Mouse (Mus musculus) E14TG2a.4 (cell line): ENCODE data around the gene Xk.
A peak's percentile ranks its signal among the peaks of the same experiment; 100 is the strongest.
"Not testable (repeated sequence)": the region's sequence is repeated elsewhere in the genome, so short reads cannot be mapped to it uniquely, and the experiment has no call there.

ENCODE experiments used
- H3K27me3 ChIP-seq: 2 replicates; pipeline ENCODE4 v1.6.1; 2014; ENCODE audit warnings: low read length, control low read depth; ENCODE audit not compliant: insufficient read depth
- H3K36me3 ChIP-seq: 2 replicates; pipeline ENCODE4 v1.6.1; 2014; ENCODE audit warnings: low read length, control low read depth; ENCODE audit not compliant: insufficient read depth
- H3K4me1 ChIP-seq: replicated peaks from 2 replicates; pipeline ENCODE4 v1.6.1; 2014; ENCODE audit warnings: low read depth, low read length, control low read depth
- H3K4me3 ChIP-seq: replicated peaks from 2 replicates; pipeline ENCODE4 v1.5.1; 2014; ENCODE audit warnings: mild to moderate bottlenecking, low read length
- H3K9me3 ChIP-seq: 2 replicates; pipeline ENCODE4 v1.6.1; 2014; ENCODE audit warnings: low read length, control low read depth
- CTCF ChIP-seq: conservative IDR thresholded peaks from 2 replicates; pipeline ENCODE4 v1.5.1; 2014; ENCODE audit warnings: low read length
- NANOG ChIP-seq: IDR thresholded peaks from 2 replicates; pipeline ENCODE4 v1.6.1; 2014; ENCODE audit warnings: borderline replicate concordance, low read length, mixed read lengths
- POU5F1 ChIP-seq: IDR thresholded peaks from 2 replicates; pipeline ENCODE4 v1.6.1; 2014; ENCODE audit warnings: low read length, borderline replicate concordance

The Xk gene

DNA sequence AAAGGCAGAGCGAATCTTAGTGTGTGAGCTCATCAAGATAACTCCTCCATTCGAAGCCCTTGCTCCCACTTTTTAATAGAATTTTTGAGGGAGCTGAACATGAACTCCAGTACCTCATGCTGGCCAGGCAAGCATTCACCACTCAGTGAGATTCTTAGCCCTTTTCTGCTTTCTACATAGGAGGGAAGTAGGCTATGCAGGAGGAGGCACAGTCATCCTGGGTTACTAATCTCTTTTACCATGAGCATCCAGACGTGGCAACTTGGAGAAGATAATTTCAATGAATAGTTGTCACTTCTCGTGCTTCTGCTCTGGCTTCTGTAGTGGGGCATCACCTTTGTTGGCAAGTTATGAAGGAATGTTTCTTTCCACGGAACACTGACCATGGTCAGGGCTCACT, 15.8 kb upstream of the Xk start, which contains the start of gene Gm14862:
Gene Gm14862, minus strand, starts transcription at position 134 of the 400 bp plus-strand sequence.
- peaks cover 12% of the 10 kb centered on the region for H3K4me1 ChIP-seq
- H3K36me3 ChIP-seq: no peaks in the 10 kb centered on the region
- no peaks in the 10 kb centered on the region for H3K27me3 ChIP-seq
- no peak for TF ChIP-seq NANOG
- no peak for TF ChIP-seq POU5F1
- no peak for TF ChIP-seq CTCF
- H3K9me3 ChIP-seq: no peaks in the 10 kb centered on the region
- no peak within 1 kb of the TSS for H3K4me3 ChIP-seq

DNA sequence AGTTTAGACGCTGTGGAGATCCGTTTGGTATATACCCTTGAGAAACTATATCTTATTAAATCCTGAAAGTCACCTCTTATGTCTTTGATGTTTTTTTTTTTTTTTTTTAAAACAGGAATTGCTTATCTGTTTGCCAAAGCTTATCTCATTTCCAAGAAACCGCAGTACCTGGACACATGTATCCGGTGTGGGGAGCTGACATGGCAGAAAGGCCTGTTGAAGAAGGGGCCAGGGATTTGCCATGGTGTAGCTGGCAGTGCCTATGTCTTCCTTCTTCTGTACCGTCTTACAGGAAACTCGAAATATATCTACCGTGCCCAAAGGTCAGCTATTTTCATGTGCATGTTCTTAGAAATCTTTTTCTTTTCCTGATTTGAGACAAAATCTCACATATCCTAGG, 14.7 kb upstream of the Xk start:
- H3K4me3 ChIP-seq: no peak overlapping the region
- H3K36me3 ChIP-seq: no peaks in the 10 kb centered on the region
- TF ChIP-seq CTCF: no peak
- TF ChIP-seq NANOG: no peak
- no peak for TF ChIP-seq POU5F1
- peaks cover 12% of the 10 kb centered on the region for H3K4me1 ChIP-seq
- no peaks in the 10 kb centered on the region for H3K27me3 ChIP-seq
- H3K9me3 ChIP-seq: no peaks in the 10 kb centered on the region

DNA sequence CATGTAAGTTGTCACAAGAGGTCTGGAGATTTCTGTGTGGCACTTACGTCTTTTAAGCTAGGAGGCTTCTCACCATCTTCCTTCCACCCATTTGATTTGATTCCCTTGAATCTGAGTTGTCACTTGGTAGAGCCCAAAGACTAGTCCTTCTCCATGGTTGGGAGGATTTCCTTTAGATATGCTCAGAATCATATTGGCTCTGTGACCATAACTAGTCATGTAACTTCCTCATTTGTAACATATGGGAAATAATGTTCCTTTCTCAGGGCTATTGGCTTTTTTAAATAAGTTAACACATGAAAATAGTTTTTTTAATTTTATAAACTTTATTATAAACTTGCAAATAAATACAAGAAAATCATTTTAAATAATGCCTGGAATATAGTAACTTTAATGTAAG, 13.3 kb upstream of the Xk start:
- Histone ChIP-seq H3K27me3 (no peaks in the 10 kb centered on the region), H3K9me3 (no peaks in the 10 kb centered on the region), H3K4me1 (peaks cover 12% of the 10 kb centered on the region), H3K4me3 (no peak overlapping the region), H3K36me3 (no peaks in the 10 kb centered on the region)
- TF ChIP-seq CTCF: no peak
- no peak for TF ChIP-seq NANOG

DNA sequence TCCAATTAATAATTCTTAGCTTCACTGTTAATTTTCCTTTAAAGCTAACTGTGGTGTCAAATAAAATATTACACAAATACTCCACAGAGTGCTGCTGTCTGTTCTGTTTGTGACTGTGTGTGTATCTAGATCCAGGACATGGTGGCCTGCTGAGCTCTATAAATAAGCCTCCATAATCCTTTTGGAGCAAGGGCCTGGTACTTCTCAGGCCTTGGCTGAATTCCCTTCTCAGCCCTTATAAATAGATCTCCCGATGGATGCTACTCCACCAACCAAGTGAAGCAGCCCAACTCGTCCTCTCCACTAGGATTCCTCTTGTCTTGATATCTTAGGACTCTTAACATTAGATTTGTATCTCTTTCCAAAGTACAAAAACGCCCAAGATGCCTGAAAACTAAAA, 1.4 kb upstream of the Xk start:
- Histone ChIP-seq H3K9me3 (no peaks in the 10 kb centered on the region), H3K36me3 (no peaks in the 10 kb centered on the region), H3K4me3 (no peak overlapping the region), H3K27me3 (no peaks in the 10 kb centered on the region), H3K4me1 (no peaks in the 10 kb centered on the region; the same call in 1 of the 2 replicates)
- no peak for TF ChIP-seq POU5F1
- TF ChIP-seq NANOG: no peak
- TF ChIP-seq CTCF: no peak

DNA sequence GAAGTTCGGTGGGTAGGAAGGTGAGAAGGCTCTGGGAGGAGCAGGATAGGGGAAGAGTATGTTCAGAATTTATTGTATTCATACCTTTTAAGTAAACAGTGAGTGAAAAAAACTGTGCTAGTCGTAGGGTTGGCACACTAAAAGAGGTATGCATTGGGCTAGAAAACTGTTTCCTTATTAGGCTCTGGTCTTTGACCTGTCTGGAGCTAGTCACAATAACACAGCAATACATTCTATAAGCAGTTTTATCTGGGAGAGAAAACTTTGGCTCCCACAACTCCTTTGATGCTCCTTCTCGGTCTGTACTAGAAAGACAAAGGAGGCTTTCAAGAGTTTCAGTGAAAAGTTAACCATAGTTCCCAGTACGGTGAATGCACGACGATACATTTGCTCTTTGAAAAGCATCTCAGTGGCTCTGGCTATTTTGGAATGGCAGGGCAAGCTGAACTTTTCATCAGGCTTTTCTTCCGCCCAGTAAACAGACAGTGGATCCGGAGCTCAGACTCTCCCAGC, 553 bp upstream of the Xk start:
- peak overlapping the region; percentile 66 for H3K4me3 ChIP-seq
- H3K27me3 ChIP-seq: no peaks in the 10 kb centered on the region
- no peaks in the 10 kb centered on the region for H3K36me3 ChIP-seq
- no peaks in the 10 kb centered on the region; the same call in 1 of the 2 replicates for H3K4me1 ChIP-seq
- H3K9me3 ChIP-seq: no peaks in the 10 kb centered on the region
- TF ChIP-seq POU5F1 (no peak), CTCF (no peak), NANOG (no peak)

DNA sequence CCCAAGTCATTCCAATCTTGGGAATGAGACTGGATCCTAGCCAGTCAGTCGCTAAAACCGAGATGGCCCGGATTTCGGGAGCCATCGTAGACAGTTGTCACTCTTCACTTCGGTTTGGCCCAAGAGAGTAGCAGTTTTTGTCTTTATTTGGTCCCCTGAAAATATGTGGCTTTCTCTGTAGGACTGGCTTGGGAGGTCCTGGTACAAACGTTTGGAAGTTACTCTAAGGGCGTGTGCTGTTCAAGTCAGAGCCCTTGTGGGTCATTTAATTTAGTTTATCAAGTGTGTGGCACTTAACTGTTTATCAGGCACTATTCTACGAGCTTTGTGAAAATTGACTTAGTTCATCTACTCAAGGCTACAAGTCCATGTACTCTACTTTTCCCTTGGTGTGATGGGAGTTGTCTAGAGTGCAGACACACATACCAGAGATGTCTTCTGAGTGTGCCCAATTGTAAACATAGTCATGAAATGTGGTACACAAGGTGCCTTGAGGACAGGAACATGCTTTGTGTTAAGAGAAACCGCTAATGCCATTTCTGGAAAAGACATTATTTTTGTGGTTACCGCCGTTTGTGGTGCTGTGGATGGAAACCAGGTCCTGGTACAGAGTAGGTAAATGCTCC, 934 bp downstream of the Xk start:
- H3K9me3 ChIP-seq: no peaks in the 10 kb centered on the region
- no peaks in the 10 kb centered on the region for H3K36me3 ChIP-seq
- TF ChIP-seq CTCF (no peak), POU5F1 (no peak), NANOG (no peak)

DNA sequence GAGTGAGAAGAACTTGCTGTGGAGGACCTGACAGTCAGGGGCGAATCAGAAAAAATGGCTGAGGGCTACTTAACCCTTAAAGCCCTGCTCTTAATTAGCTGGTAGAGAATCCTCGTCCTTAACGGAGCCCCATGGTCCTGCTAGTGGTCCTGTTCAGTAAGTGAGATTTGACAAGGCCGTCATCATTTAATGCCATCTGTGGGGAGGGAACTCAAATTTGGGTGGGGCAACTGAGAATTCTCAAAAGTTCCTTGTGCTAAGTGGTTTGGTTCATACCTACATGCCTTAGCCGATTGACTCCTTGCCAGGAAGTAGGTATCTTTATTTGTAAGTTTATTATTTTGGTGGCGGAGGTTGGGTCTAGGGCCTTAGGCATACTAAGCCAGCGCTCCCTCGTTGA, 1.8 kb downstream of the Xk start:
- Histone ChIP-seq H3K4me1 (no peaks in the 10 kb centered on the region; the same call in 1 of the 2 replicates), H3K36me3 (no peaks in the 10 kb centered on the region), H3K9me3 (no peaks in the 10 kb centered on the region), H3K4me3 (no peak overlapping the region), H3K27me3 (no peaks in the 10 kb centered on the region)
- no peak for TF ChIP-seq POU5F1
- no peak for TF ChIP-seq CTCF
- no peak for TF ChIP-seq NANOG

More for the DNA sequence above, 934 bp downstream of the Xk start:
- Histone ChIP-seq H3K27me3 (no peaks in the 10 kb centered on the region), H3K4me3 (peak overlapping the region; percentile 79), H3K4me1 (no peaks in the 10 kb centered on the region; the same call in 1 of the 2 replicates)

DNA sequence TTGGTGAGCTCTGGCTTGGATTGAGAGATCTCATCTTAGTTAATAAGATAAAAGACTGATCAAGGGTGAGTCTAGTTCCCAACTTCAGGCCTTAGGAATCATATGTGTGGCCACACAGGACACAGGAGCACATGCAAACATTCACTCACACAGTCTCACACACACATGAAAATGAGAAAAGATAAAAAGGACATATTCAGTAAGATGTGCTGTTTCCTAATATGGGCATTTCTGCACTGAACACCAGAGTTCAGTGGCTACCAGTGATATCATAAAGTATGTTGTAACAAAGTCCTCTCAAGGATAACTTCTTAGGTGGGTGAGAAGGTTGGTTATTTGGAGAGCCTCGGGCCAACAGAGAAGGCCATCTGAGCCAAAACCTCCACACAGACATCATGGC, 10.9 kb downstream of the Xk start, which contains the start of gene H2al1m:
Gene H2al1m, plus strand, starts transcription at position 301 of the 400 bp plus-strand sequence.
- not testable (repeated sequence) for H3K36me3 ChIP-seq, H3K27me3 ChIP-seq, H3K4me3 ChIP-seq, H3K9me3 ChIP-seq, H3K4me1 ChIP-seq

DNA sequence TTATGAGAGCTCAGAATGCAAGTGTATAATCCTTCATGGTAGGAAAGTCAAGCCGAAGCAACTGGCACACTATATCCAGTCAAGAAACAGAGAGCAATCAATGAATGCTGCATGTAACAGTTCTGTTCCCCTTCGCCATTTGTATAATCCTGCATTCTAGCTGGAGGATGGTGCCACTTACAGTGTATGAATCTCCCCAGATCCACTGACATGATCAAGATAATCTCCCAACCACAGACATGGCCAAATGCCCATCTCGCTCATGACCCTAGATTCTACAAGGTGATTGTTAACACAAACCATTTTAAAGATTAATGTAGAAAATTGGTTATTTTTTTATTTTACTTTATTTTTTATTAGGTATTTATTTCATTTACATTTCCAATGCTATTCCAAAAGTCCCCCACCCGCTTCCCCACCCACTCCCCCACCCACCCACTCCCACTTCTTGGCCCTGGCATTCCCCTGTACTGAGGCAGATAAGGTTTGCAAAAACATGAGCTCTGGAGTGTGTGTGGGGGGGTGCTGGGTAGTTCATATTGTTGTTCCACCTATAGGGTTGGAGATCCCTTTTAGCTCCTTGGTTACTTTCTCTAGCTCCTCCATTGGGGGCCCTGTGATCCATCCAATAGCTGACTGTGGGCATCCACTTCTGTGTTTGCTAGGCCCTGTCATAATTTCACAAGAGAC, 20.7 kb downstream of the Xk start:
- H3K27me3 ChIP-seq, H3K4me3 ChIP-seq, H3K9me3 ChIP-seq, H3K36me3 ChIP-seq, H3K4me1 ChIP-seq: not testable (repeated sequence)
